Mouse (Mus musculus): ENCODE data around the gene Mmp2.
"Not testable (repeated sequence)": the region's sequence is repeated elsewhere in the genome, so short reads cannot be mapped to it uniquely, and the experiment has no call there.

Mmp2 gene

DNA sequence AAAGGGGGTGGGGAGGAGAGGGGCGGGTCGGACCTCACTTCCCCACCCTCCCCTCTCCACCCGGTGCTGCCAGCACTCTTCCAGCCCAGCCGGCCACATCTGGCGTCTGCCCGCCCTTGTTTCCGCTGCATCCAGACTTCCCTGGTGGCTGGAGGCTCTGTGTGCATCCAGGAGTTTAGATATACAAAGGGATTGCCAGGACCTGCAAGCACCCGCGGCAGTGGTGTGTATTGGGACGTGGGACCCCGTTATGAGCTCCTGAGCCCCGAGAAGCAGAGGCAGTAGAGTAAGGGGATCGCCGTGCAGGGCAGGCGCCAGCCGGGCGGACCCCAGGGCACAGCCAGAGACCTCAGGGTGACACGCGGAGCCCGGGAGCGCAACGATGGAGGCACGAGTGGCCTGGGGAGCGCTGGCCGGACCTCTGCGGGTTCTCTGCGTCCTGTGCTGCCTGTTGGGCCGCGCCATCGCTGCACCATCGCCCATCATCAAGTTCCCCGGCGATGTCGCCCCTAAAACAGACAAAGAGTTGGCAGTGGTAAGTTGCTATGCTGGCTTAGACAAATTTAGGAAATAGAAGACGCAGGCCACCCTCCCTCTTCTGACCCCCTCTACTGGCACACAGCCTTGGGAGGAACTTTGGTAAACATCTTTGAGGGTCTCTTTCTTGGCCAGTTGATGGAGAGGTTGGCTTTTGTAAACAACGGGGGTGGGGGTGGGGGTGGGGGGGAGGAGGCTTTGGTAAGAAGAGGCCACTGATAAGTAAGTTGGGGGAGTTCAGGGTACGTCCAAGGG, at the start of gene Mmp2:
Mmp2 (plus strand) TSS at position 49 of the 792 bp plus-strand sequence.
- no peak for DNase-seq (ENCODE audit: low spot score)

DNA sequence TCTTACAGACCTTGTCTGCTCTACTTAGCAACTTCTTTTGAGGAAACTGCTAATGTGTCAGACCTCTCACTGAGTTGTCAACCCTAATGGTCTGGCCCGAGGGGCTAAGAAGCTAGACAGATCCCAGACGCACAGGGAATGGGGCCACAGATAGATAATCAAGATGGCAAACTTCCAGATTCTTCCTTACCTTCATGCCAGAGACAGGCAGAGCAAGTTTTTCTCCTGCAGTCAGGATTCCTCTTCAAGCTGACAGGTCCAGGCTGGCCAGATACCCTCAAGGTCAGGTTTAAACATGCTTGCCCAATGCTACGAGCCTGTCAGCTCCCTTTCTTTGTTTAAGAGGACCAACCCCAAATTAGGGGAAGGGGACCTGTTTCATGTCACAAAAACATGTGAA, 46.1 kb upstream of the Mmp2 start:
- no peak for DNase-seq (ENCODE audit: low spot score)

- no peak for DNase-seq (ENCODE audit: low spot score)
These were observed 43.0 kb upstream of the Mmp2 start for GRCm38 (mm10) chr8:92783906-92784610.

DNA sequence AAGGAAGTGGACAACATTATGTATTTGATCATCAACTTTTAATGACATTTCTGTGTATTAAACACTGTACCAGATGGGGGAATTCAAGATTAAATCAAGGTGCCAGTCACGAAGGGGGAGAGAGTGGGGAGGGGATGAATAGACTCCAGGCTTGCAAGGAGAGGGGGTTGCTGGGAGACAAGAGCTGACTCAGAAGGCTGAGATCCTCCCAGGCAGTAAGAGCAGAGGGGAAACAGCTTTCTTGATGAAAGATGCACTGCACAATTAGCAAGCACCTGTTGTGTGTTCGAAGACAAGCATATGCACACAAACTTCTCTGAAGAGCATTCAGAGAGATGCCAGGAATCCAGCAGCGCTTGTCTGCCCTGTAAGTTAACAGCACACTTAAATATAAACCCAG, 36.3 kb upstream of the Mmp2 start:
- DNase-seq (ENCODE audit: low spot score): no peak

- DNase-seq (ENCODE audit: low spot score): not testable (repeated sequence)
These were observed 35.1 kb upstream of the Mmp2 start for GRCm38 (mm10) chr8:92791999-92792398.

- no peak for DNase-seq (ENCODE audit: low spot score)
These were observed 33.1 kb upstream of the Mmp2 start for GRCm38 (mm10) chr8:92793852-92794580.

DNA sequence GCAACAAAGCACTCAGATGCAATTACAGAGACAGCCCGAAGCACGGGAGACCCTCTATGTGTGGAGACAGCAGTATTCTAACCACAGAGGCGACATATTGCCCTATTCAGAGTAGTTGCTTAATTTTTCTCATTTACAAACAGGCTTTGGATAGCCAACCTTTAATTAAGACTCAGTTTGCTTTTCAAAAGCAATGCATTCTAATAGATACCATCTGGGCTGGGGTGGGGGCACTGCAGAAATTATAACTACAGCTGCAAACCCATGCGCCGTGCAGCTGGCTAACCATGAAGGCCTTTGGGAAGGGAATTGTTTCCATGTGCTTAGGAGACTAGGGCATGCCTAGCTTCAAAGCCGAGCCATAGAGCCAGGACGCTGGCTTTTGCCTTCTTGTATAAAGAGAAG, 29.6 kb upstream of the Mmp2 start:
- DNase-seq (ENCODE audit: low spot score): no peak

DNA sequence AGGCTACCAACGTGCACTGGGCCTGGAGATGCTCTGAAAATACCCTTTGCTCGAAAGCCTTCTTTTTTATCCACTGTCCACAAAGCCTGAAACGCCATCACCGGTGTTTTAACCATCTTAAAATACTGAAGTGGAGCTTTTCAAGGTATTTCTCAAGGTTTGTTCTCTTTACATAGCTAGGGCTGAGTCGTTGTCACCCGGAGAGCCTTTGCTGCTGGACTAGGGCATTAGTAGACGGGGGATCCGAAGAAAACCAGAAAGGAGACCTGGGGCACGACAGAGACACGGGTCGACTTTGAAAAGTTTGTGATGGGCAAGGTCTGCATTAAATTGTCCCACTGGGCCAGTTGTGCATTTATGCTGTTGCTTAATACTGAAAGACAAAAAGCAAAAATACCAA, 27.7 kb upstream of the Mmp2 start:
- no peak for DNase-seq (ENCODE audit: low spot score)

GRCm38 (mm10) chr8:92801231-92801630, 25.9 kb upstream of the Mmp2 start:
- no peak for DNase-seq (ENCODE audit: low spot score)

GRCm38 (mm10) chr8:92802591-92802990, 24.5 kb upstream of the Mmp2 start:
- no peak for DNase-seq (ENCODE audit: low spot score)

- DNase-seq (ENCODE audit: low spot score): no peak
These were observed 14.3 kb upstream of the Mmp2 start for GRCm38 (mm10) chr8:92812773-92813172.

DNA sequence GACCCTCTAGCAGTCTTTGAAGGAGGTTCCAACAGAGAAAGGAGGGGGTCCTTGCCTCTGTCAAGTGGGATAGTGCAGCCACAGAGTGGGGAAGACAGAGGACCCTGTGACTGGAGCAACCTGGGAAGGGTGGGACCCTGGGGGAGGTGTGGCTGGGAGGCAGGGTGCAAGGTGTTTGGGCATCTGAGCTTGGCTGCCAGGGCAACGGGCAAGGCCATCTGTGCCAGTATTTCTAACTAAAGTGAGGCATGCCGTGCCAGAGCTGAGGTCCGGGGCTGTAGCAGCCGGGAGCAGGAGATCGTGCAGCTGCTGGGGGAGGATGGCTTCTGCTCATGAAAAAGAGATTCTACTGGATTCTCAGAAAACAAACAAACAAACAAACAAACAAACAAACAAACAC, 11.4 kb upstream of the Mmp2 start:
- no peak for DNase-seq (ENCODE audit: low spot score)

DNA sequence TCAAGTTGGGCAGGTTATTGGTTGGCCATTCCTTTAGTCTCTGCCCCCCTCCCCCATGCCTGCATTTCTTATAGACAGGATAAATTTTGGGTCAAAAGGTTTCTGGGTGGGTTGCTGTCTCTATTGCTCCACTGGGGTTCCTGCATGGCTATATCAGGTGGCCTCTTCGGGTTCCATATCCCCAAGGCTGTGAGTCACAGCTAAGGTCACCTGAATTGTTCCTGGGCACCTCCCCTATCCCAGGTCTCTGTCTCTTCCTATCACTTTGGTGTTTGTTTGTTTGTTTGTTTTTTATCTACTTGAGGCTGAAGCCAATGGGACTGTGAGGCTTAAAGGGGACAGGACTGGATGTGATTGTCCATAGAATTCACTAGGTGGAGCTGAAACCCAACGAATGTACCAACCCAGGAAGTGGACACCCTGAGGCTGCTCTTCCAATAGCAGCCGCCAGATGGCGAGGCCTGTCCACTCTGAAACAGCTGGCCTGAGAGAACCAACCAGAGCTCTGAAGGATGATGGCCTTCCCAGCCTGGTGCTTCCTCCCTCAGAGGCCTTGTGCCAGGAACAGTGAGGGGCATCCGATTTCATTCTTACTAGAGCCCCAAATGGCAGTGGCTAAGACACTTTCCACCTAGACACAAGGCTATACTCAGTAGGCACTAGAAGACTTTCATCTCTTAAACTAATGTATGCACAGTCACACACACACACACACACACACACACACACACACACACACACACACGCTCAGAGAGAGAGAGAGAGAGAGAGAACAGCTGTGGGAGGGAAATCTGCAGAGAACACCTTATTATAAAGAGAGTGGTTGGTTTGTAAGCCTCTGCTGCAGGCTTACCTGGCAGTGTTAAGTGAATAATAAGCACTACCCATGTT, 8.9 kb upstream of the Mmp2 start:
- peak; percentile 94 for DNase-seq (ENCODE audit: low spot score)

DNA sequence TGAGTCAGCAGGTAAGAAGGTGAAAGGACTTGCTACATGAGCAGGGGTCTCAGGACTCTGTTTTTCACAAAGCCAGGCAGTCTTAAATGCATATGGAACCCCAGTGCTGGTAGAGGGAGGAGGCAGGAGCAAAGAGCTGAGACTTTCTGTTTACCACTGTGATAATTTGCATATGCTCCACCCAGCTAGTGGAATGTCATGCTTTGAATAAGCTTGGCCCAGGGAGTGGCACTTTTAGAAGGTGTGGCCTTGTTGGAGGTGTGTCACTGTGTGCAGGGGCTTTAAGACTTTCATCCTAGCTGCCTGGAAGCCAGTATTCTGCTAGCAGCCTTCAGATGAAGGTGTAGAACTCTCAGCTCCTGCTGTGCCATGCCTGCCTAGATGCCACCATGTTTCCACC, 5.9 kb upstream of the Mmp2 start:
- DNase-seq (ENCODE audit: low spot score): no peak

DNA sequence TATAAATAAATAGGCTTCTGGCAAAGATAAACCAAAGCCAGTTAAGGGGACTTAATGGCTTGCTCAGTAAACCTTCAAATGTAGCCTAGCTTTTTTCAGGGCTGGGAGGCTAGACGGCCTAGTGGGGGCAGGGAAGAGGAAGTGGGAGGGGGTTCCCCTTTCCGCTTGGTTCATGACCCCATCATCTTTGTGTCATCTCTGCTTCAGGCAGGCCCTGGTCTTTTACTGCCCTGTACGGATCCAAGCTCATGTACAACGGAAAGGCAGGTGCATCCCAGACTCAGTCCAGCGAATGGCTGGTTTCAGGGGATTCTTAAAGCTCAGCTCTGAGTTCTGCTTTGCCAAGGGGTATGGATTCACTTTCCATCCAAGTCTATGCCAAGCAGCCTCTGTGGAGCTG, 4.7 kb upstream of the Mmp2 start:
- no peak for DNase-seq (ENCODE audit: low spot score)

DNA sequence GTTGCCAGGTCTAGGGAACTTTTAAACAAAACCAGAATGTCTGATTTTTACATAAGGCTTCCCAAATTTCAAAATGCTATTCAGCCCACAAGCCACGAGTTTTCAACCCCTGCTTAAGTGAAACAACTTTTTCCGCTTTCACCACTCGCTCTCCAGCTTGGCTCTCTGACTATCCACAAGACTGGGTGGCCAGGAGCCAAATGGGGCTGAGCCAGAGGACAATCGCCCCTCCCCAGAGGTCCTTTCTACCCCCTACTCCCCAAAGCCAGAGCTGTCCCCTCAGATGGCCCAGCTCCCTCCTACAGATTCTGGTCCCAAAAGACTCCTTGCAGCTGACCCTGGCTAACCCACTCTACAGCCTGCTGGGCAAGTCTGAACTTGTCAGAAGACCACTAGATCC, 1.1 kb upstream of the Mmp2 start:
- no peak for DNase-seq (ENCODE audit: low spot score)

DNA sequence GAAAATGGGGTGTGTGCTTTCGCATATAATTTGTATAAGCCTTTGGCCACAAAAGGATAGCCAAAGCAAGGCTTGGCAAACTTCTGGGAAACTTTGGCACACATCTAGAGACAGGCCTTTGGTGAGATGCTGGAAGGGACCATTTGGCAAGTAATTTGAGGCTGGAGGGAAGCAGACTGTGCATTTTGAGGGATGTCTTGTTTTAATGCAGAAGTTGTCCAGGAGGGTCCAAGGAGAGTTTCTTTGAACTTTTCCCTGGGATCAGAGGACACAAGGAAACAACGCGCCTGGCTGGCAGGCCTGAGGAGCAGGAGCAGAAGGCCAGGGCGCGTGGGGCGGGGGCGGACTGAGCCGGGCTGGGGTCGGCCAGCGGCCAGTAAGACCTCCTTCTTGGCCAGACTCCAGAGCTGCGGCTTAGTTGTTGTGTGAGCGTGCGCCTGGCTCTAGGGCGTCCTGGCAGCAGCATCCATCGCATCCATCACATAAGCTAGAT, 1.2 kb downstream of the Mmp2 start:
- no peak for DNase-seq (ENCODE audit: low spot score)

- DNase-seq (ENCODE audit: low spot score): no peak
These were observed 7.1 kb downstream of the Mmp2 start for GRCm38 (mm10) chr8:92834065-92834731.

DNA sequence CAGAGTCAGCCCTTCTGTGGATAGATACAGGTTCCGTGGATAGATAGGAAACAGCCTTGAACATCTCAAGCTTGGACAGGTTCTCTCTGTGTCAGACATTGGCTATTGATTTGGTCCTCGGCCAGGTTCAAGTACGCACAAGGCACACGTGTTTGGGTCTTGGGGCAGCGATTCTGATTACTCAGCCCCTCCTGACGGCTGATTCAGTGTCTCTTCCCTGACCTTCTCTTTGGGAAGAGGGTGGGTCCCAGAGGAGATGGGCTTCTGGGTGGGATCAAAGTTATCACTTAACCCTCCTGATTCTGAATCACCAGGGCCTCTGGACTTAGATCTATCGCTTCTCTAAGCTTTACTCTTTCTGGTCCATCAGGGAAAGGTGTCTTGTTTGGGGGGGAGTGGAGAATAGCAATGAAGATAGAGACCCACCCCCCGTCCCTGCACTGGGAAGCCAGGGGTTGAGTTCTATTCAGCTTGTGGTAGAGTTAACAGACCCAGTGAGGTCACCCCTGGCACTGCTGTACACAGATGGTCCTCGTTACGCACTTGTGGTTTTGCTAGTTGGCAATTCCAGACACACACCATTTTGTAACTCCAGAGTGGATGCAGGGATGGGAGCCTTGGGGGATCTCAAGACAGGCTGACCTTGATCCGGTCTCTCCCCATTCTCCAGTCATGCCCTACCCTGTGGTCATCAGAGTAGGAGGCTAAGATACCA, 7.9 kb downstream of the Mmp2 start:
- DNase-seq (ENCODE audit: low spot score): no peak

- no peak for DNase-seq (ENCODE audit: low spot score)
These were observed 8.8 kb downstream of the Mmp2 start for GRCm38 (mm10) chr8:92835901-92836300.

DNA sequence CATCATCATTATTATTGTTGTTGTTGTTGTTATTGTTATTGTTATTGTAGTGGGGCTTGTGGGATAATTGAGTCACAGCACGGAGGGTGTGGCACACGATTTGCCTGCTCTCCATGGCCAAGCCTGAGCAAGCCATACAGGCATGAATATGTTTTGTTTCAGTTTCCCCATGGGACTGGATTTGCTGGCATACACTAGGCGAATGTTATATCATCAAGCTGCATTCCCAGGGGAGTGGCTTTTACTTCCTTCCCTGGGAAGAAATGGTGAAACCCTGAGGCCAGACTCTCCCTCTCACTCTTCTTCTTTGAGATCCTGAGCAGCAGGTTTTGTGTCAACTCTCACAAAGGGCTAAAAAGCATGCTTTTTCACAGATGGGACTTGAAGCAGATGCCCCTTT, 11.5 kb downstream of the Mmp2 start:
- no peak for DNase-seq (ENCODE audit: low spot score)
